ENCODE assay signal across 18 mouse cellular contexts in genomic region chr13:83762484-83762883, GRCm38 (mm10).
"Had no signal": no experiment of that assay in that cellular context is flagged by ENCODE, and none has a peak within 500 bp of the region (broad histone marks: within the 10 kb centered on the region; RNA-seq: fewer than 3 reads in every experiment).

No protein-coding gene starts in this region.

- H3K9me3 ChIP-seq: midbrain, embryonic 10.5 days; midbrain, embryonic 12.5 days; neural tube, embryonic 13.5 days; neural tube, embryonic 15.5 days had no signal

- H3K27me3 ChIP-seq: midbrain, embryonic 12.5 days; neural tube, embryonic 13.5 days; neural tube, embryonic 15.5 days had no signal

- H3K27ac ChIP-seq: midbrain, embryonic 10.5 days; midbrain, embryonic 12.5 days; neural tube, embryonic 13.5 days; neural tube, embryonic 15.5 days had no signal

- H3K4me1 ChIP-seq: midbrain, embryonic 10.5 days; midbrain, embryonic 12.5 days had no signal

- H3K36me3 ChIP-seq: midbrain, embryonic 10.5 days; midbrain, embryonic 12.5 days; neural tube, embryonic 15.5 days had no signal

- H3K4me2 ChIP-seq: lung, embryonic 14.5 days; midbrain, embryonic 12.5 days; neural tube, embryonic 13.5 days; neural tube, embryonic 15.5 days had no signal

- H3K9ac ChIP-seq: lung, embryonic 14.5 days; midbrain, embryonic 12.5 days; neural tube, embryonic 13.5 days; neural tube, embryonic 15.5 days had no signal

- DNase-seq: lung, adult 18-20 months; lung, embryonic 14.5 days; lung, postnatal 10 days; lung, postnatal 4 days; midbrain, embryonic 14.5 days; right cerebral cortex, adult 18-20 months; right cerebral cortex, postnatal 25 days; right cerebral cortex, postnatal 4 days; spleen, adult 18-20 months; thymus, adult 18-20 months; thymus, postnatal 14 days; thymus, postnatal 36 days had no signal

- ATAC-seq: midbrain, embryonic 16.5 days had no signal

- H3K4me3 ChIP-seq: midbrain, embryonic 10.5 days; midbrain, embryonic 12.5 days; myocyte; neural tube, embryonic 13.5 days; neural tube, embryonic 15.5 days had no signal
